Mouse (Mus musculus) hindbrain, embryonic 15.5 days (tissue): Measurements from ENCODE around the gene Mocs1. TPM values are rescaled to one million over a fixed set of nuclear protein-coding genes. Genes with fewer than 3 reads are reported as not detected.

Source experiments
- ATAC-seq: fragments of 200-750 bp; cut with Nextera tagmentation; 2 replicates; pipeline ENCODE4 v1.8.0; 2017; ENCODE audit warnings: low read depth, moderate number of reproducible peaks, moderate TSS enrichment; ENCODE audit not compliant: low FRiP score
- H3K27ac ChIP-seq: fragments of 300-500 bp; sonication (generic); replicated peaks from 2 replicates; pipeline ENCODE4 v1.5.1; 2015; ENCODE audit warnings: mild to moderate bottlenecking, inconsistent platforms
- H3K27me3 ChIP-seq: fragments of 300-500 bp; sonication (generic); 2 replicates; pipeline ENCODE4 v1.6.1; 2015; ENCODE audit warnings: control low read depth, inconsistent platforms
- H3K36me3 ChIP-seq: fragments of 300-500 bp; sonication (generic); 2 replicates; pipeline ENCODE4 v1.6.1; 2015; ENCODE audit warnings: control low read depth, inconsistent platforms
- H3K4me1 ChIP-seq: fragments of 300-500 bp; sonication (generic); replicated peaks from 2 replicates; pipeline ENCODE4 v1.6.1; 2015; ENCODE audit warnings: control low read depth, inconsistent platforms
- H3K4me2 ChIP-seq: fragments of 300-500 bp; sonication (generic); 2 replicates; pipeline ENCODE4 v1.6.1; 2015; ENCODE audit warnings: moderate library complexity, mild to moderate bottlenecking, inconsistent platforms
- H3K4me3 ChIP-seq: fragments of 300-500 bp; sonication (generic); 2 replicates; pipeline ENCODE4 v1.5.1; 2015; ENCODE audit warnings: mild to moderate bottlenecking, inconsistent platforms
- H3K9ac ChIP-seq: fragments of 300-500 bp; sonication (generic); 2 replicates; pipeline ENCODE4 v1.6.1; 2015; ENCODE audit warnings: inconsistent platforms
- H3K9me3 ChIP-seq: fragments of 300-500 bp; sonication (generic); 2 replicates; pipeline ENCODE4 v1.6.1; 2016; ENCODE audit warnings: control low read depth, inconsistent platforms
- WGBS: fragments of 180-500 bp; shearing (Covaris S2); methylation state at CpG from one replicate; pipeline ENCODE4 v1.1.7; 2015; 5-methylcytosine and 5-hydroxymethylcytosine counted together
- polyA plus RNA-seq: library from polyadenylated mRNA; unstranded; fragments of >200 nt; fragmentation: Nextera tagmentation; extraction: Ambion mirVana; gene quantifications from 2 replicates; pipeline ENCODE4 v1.2.1, GENCODE M21; 2015

Gene Mocs1
- polyA plus RNA-seq, result 3.2 and 5.5 TPM in 2 replicates

- WGBS, result under 1% methylated on average over 28 of the region's 28 CpGs
These were observed at the start of gene Mocs1 for GRCm38 (mm10) chr17:49428239-49428688. Mocs1 (plus strand) TSS chr17:49428362.

GRCm38 (mm10) chr17:49379645-49380044 lies 48.5 kb upstream of the Mocs1 start:
- ATAC-seq, result no peak
- WGBS, result 58% methylated on average over 4 of the region's 4 CpGs
- Histone ChIP-seq H3K9me3 (no peaks in the 10 kb centered on the region), H3K36me3 (no peaks in the 10 kb centered on the region), H3K4me3 (no peak overlapping the region), H3K27ac (no peak overlapping the region), H3K9ac (no peak overlapping the region), H3K4me1 (peaks cover 5% of the 10 kb centered on the region), H3K27me3 (no peaks in the 10 kb centered on the region), H3K4me2 (no peak overlapping the region)

More at GRCm38 (mm10) chr17:49428239-49428688, at the start of gene Mocs1:
- H3K9ac ChIP-seq, result peak within 1 kb of the TSS; percentile 68
- H3K27ac ChIP-seq, result peak within 1 kb of the TSS; percentile 54; the same call in 1 of the 2 replicates
- H3K9me3 ChIP-seq, result no peaks in the 10 kb centered on the region
- peak within 1 kb of the TSS; percentile 67 for H3K4me2 ChIP-seq
- ATAC-seq, result peak; percentile 99
- peak within 1 kb of the TSS; percentile 66 for H3K4me3 ChIP-seq
- H3K4me1 ChIP-seq, result peaks cover 18% of the 10 kb centered on the region
- H3K27me3 ChIP-seq, result no peaks in the 10 kb centered on the region
- H3K36me3 ChIP-seq, result no peaks in the 10 kb centered on the region

- 46% methylated on average over 6 of the region's 6 CpGs for WGBS
- peak; percentile 89 for ATAC-seq
- no peaks in the 10 kb centered on the region for H3K27me3 ChIP-seq
These were observed 43.8 kb upstream of the Mocs1 start for GRCm38 (mm10) chr17:49384217-49384943.

GRCm38 (mm10) chr17:49387741-49388140 lies 40.4 kb upstream of the Mocs1 start:
- no peaks in the 10 kb centered on the region for H3K36me3 ChIP-seq
- no peak overlapping the region for H3K27ac ChIP-seq
- no peaks in the 10 kb centered on the region for H3K27me3 ChIP-seq
- WGBS, result 91% methylated on average over 2 of the region's 2 CpGs
- H3K9ac ChIP-seq, result no peak overlapping the region
- no peak overlapping the region for H3K4me2 ChIP-seq
- no peaks in the 10 kb centered on the region for H3K9me3 ChIP-seq
- no peak overlapping the region for H3K4me3 ChIP-seq
- ATAC-seq, result no peak
- H3K4me1 ChIP-seq, result peaks cover 6% of the 10 kb centered on the region

More at GRCm38 (mm10) chr17:49384217-49384943, 43.8 kb upstream of the Mocs1 start:
- Histone ChIP-seq H3K4me2 (no peak overlapping the region), H3K4me1 (peaks cover 6% of the 10 kb centered on the region), H3K36me3 (no peaks in the 10 kb centered on the region), H3K9ac (no peak overlapping the region), H3K9me3 (no peaks in the 10 kb centered on the region), H3K4me3 (no peak overlapping the region), H3K27ac (no peak overlapping the region)

DNA sequence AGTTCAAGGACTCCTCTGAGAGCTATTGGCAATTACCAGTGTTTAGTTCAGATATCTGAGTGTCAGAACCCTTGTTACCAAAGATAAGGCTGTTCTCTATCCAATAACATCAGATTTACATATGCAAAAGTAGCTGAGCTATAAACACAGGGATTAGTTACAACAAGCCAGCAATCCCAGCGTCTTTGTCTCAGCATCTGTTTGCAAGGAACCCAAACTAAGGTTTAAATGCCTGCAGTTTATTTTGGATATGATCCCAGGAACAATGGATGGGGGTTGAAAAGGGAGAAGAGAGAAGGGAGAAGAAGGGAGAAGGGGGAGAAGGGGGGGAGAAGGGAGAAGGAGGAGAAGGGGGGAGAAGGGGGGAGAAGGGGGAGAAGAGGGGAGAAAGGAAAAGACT lies 35.4 kb upstream of the Mocs1 start:
- Histone ChIP-seq H3K4me3 (no peak overlapping the region), H3K27me3 (no peaks in the 10 kb centered on the region), H3K27ac (no peak overlapping the region), H3K4me1 (no peaks in the 10 kb centered on the region), H3K36me3 (no peaks in the 10 kb centered on the region), H3K9me3 (no peaks in the 10 kb centered on the region), H3K9ac (no peak overlapping the region), H3K4me2 (no peak overlapping the region)
- WGBS, result 21% methylated on average over 1 of the region's 1 CpGs
- no peak for ATAC-seq

- ATAC-seq, result no peak
- Histone ChIP-seq H3K9ac (no peak overlapping the region), H3K4me3 (no peak overlapping the region), H3K27ac (no peak overlapping the region), H3K9me3 (no peaks in the 10 kb centered on the region), H3K36me3 (no peaks in the 10 kb centered on the region), H3K4me1 (no peaks in the 10 kb centered on the region), H3K4me2 (no peak overlapping the region), H3K27me3 (no peaks in the 10 kb centered on the region)
- WGBS, result 53% methylated on average over 1 of the region's 1 CpGs
These were observed 33.3 kb upstream of the Mocs1 start for GRCm38 (mm10) chr17:49394836-49395235.

DNA sequence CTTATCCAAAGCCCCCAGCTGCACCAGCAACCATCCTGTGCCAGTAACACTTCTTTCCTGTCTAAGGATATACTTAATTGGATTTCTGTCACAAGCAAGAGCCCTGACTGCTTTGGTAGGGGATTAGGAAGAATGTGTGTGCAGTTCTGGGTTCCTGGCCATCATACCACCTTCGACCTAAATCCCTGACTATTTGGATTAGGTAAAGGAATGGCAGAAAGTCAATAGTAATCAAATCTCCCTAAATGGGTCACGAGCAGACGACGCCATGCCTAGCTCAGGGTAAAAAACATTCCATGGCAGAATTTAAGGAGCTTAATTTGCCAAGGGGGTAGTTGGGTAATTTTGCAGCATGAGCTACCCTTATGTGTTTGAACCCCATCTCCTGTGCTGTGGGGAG lies 28.6 kb upstream of the Mocs1 start:
- no peaks in the 10 kb centered on the region for H3K4me1 ChIP-seq
- no peak overlapping the region for H3K4me2 ChIP-seq
- H3K36me3 ChIP-seq, result no peaks in the 10 kb centered on the region
- no peak overlapping the region for H3K27ac ChIP-seq
- no peaks in the 10 kb centered on the region for H3K27me3 ChIP-seq
- H3K9me3 ChIP-seq, result no peaks in the 10 kb centered on the region
- ATAC-seq, result no peak
- 69% methylated on average over 4 of the region's 4 CpGs for WGBS
- no peak overlapping the region for H3K9ac ChIP-seq
- no peak overlapping the region for H3K4me3 ChIP-seq

DNA sequence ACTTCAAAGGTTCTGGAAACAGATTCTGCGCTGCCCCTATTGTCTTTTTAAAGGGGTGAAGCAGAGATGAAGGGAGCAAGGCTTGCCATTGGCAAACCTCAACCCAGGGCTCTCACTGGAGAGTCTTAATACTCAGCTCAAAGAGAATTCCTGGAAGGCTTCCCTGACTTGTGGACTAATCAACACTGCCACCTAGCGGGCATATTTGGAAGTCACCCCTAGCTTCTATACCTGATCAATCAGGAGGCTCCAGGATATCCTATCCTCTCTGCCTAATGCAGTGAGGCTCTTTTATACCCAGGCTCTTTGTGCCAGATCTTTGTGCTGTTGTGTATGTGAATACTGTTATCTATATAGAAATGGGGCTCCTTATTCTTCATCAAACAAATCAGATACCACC lies 28.0 kb upstream of the Mocs1 start:
- Histone ChIP-seq H3K36me3 (no peaks in the 10 kb centered on the region), H3K4me3 (no peak overlapping the region), H3K9me3 (no peaks in the 10 kb centered on the region), H3K27ac (no peak overlapping the region), H3K9ac (no peak overlapping the region), H3K4me2 (no peak overlapping the region), H3K4me1 (no peaks in the 10 kb centered on the region), H3K27me3 (no peaks in the 10 kb centered on the region)
- 2% methylated on average over 2 of the region's 2 CpGs for WGBS
- ATAC-seq, result peak; percentile 78

DNA sequence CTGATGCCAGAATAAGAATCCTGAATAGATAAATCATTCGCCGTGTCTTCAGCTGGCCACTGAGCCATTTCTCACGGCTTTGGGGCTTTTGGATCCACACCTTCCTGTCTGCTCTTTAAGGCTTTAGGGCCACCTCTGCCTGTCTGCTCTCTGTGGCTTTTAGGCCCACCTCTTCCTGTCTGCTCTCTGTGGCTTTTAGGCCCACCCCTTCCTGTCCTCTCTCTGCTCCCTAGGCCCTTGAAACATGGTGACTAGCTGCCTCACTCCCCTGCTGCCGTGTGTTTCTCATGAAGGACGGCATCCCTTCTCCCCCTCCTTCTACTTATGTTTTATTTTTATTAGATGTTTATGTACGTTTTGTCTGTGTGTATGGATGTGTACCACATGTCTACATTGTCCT lies 25.0 kb upstream of the Mocs1 start:
- Histone ChIP-seq H3K4me2 (no peak overlapping the region), H3K9me3 (no peaks in the 10 kb centered on the region), H3K4me3 (no peak overlapping the region), H3K36me3 (no peaks in the 10 kb centered on the region), H3K9ac (no peak overlapping the region), H3K4me1 (no peaks in the 10 kb centered on the region), H3K27ac (no peak overlapping the region), H3K27me3 (no peaks in the 10 kb centered on the region)
- WGBS, result 80% methylated on average over 6 of the region's 6 CpGs
- ATAC-seq, result no peak

- H3K9me3 ChIP-seq, result no peaks in the 10 kb centered on the region
- H3K4me1 ChIP-seq, result no peaks in the 10 kb centered on the region
- H3K27ac ChIP-seq, result no peak overlapping the region
- ATAC-seq, result no peak
- no peak overlapping the region for H3K9ac ChIP-seq
- H3K36me3 ChIP-seq, result no peaks in the 10 kb centered on the region
- H3K27me3 ChIP-seq, result no peaks in the 10 kb centered on the region
- H3K4me3 ChIP-seq, result no peak overlapping the region
- H3K4me2 ChIP-seq, result no peak overlapping the region
- 80% methylated on average over 5 of the region's 5 CpGs for WGBS
These were observed 22.2 kb upstream of the Mocs1 start for GRCm38 (mm10) chr17:49405927-49406326.

GRCm38 (mm10) chr17:49412974-49413373 lies 15.2 kb upstream of the Mocs1 start:
- H3K9me3 ChIP-seq, result no peaks in the 10 kb centered on the region
- H3K4me1 ChIP-seq, result no peaks in the 10 kb centered on the region
- H3K4me2 ChIP-seq, result no peak overlapping the region
- WGBS, result 89% methylated on average over 5 of the region's 5 CpGs
- H3K27ac ChIP-seq, result no peak overlapping the region
- H3K4me3 ChIP-seq, result no peak overlapping the region
- no peak overlapping the region for H3K9ac ChIP-seq
- no peaks in the 10 kb centered on the region for H3K27me3 ChIP-seq
- ATAC-seq, result no peak
- no peaks in the 10 kb centered on the region for H3K36me3 ChIP-seq

GRCm38 (mm10) chr17:49413554-49413953 lies 14.6 kb upstream of the Mocs1 start:
- no peaks in the 10 kb centered on the region for H3K9me3 ChIP-seq
- no peak for ATAC-seq

DNA sequence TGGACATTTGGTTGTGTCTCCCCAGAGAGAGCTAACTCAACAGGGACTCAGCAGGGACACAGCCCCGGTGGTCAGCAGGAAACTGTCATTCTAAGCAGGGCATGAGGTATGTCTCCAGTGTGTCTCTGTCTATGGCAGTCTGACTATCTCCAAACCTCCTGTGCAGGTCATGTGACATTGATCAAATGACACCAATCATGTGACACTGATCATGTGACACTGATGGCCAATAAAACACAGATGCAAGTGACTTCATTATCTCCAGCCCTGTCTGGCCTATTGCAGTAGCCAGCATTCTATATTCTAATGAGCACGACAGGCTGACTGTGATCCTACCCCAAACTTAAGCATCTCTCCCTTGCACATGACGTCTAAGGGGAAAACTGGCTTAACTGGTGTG lies 11.9 kb upstream of the Mocs1 start:
- no peak overlapping the region for H3K4me2 ChIP-seq
- ATAC-seq, result no peak
- H3K4me1 ChIP-seq, result no peaks in the 10 kb centered on the region
- no peaks in the 10 kb centered on the region for H3K27me3 ChIP-seq
- 79% methylated on average over 3 of the region's 3 CpGs for WGBS
- no peak overlapping the region for H3K4me3 ChIP-seq
- H3K27ac ChIP-seq, result no peak overlapping the region
- H3K36me3 ChIP-seq, result no peaks in the 10 kb centered on the region
- H3K9me3 ChIP-seq, result no peaks in the 10 kb centered on the region
- no peak overlapping the region for H3K9ac ChIP-seq

More at GRCm38 (mm10) chr17:49413554-49413953, 14.6 kb upstream of the Mocs1 start:
- Histone ChIP-seq H3K4me2 (no peak overlapping the region), H3K36me3 (no peaks in the 10 kb centered on the region), H3K4me3 (no peak overlapping the region), H3K9ac (no peak overlapping the region), H3K27me3 (no peaks in the 10 kb centered on the region), H3K27ac (no peak overlapping the region), H3K4me1 (no peaks in the 10 kb centered on the region)
- 53% methylated on average over 3 of the region's 3 CpGs for WGBS
